Mouse (Mus musculus) cortical plate, adult 2 months (tissue): ENCODE measurements around the gene Jazf1.

Experiments used
- CTCF ChIP-seq: fragments of 200-500 bp; IDR thresholded peaks from 2 replicates; pipeline ENCODE4 v1.5.1; 2011; ENCODE audit warnings: mild to moderate bottlenecking, control low read depth, low read length; ENCODE audit not compliant: insufficient read depth; ENCODE audit errors: extremely low read depth
- POLR2A ChIP-seq: fragments of 200-500 bp; IDR thresholded peaks from 2 replicates; pipeline ENCODE4 v1.6.1; 2011; ENCODE audit warnings: mild to moderate bottlenecking, low read length, control low read depth; ENCODE audit not compliant: insufficient read depth; ENCODE audit errors: extremely low read depth

DNA sequence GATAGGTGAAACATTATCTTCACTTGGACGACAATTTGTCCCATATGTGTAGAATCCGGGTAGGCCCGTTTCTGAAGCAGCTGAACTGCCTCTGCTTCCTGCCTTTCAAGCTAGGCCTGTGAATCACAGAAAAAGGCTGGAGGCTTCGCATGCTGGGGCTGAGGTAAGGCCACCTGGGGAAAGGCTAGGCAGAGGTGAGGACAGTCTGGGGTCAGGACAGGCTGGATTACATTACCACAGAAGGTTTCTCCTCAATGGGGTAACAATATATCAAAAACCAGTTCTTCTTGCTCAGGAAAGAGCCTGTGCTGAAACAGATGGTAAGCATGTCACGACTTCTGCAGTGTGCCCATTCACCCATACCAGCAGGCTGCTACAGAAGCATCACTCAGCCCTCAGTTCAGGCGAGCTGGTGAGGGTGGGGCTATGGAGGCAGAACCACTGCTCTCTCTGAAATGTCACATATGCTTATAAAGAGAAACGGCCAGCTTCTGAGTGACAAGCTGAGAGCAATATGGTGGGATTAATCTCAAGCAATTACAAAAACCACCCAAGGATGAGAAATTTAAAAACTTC lies 135.7 kb downstream of the Jazf1 start:
- TF ChIP-seq CTCF (no peak), POLR2A (no peak)
